Mouse (Mus musculus): Measurements from ENCODE around the gene Shisal2a.

Gene Shisal2a

GRCm38 (mm10) chr4:108383183-108383714, at the start of gene Shisal2a:
Shisal2a (minus strand) TSS chr4:108383349.
- DNase-seq (ENCODE audit: low spot score in 2 of 2): no peak

DNA sequence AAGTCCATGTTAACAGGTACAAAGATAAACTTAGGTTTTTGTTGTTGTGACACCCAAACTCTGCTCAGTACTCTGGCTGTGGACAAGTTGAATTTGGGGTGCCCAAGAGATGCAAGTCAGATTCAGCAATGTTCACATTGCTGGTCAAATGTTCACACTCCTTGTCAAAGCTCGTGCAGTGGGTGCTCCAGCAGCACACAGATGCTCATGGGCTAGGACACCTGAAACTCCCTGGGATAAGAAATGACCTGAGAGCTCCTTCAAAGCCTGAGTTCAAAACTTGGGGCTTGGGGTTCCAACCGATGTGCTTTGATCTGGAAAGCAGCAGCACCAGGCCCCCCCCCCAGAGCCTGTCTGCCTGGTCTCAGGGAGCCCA, 48.4 kb upstream of the Shisal2a start:
- no peak for DNase-seq (ENCODE audit: low spot score in 2 of 2)

GRCm38 (mm10) chr4:108430656-108431560, 47.8 kb upstream of the Shisal2a start:
- DNase-seq (ENCODE audit: low spot score in 2 of 2): no peak

- DNase-seq (ENCODE audit: low spot score in 2 of 2): no peak
Measured at GRCm38 (mm10) chr4:108428341-108428721, 45.2 kb upstream of the Shisal2a start.

GRCm38 (mm10) chr4:108427719-108428340, 44.7 kb upstream of the Shisal2a start:
- no peak for DNase-seq (ENCODE audit: low spot score in 2 of 2)

DNA sequence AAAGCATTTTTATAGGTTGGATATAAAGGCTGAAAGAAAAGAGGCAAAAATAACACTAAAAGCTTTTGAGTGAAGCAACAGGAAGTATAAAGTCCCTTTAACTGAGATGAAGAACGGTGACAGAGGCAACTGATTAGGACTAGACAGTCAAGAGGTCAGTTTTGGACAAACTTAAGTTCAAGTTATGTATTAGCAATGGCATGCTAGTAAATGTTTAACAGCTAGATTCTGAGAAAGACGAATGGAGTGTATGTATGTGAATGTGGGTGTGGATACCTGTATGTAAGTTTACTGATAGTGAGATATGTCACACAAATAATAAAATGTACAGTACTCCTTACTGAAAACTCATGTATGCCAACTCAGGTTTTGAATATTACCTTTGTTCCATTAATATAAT, 41.4 kb upstream of the Shisal2a start:
- DNase-seq (ENCODE audit: low spot score in 2 of 2): no peak

DNA sequence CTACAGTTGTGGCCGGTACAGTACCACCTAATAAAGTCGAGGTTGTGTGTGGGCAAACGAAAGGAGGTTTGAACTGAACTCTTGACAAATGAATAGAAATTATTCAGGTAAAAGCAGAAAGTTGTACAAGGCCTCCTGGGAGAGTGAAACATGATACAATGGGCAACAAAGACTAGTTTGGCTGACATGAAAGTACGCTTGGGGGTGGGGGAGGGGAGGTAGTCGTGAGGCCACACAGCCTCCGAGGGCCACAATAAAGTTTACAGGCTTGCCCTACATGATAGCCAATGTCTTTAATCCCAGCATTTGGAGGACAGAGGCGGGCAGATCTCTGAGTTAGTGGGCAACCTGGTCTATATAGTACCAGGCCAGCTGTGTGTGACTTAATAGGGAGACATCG, 24.5 kb upstream of the Shisal2a start:
- no peak for DNase-seq (ENCODE audit: low spot score in 2 of 2)

GRCm38 (mm10) chr4:108406861-108407401, 23.8 kb upstream of the Shisal2a start, which contains the start of gene Gpx7:
Gpx7 (minus strand) TSS chr4:108406961.
- no peak for DNase-seq (ENCODE audit: low spot score in 2 of 2)

GRCm38 (mm10) chr4:108406138-108406860, 23.1 kb upstream of the Shisal2a start:
- DNase-seq (ENCODE audit: low spot score in 2 of 2): peak; percentile 35 to 57

DNA sequence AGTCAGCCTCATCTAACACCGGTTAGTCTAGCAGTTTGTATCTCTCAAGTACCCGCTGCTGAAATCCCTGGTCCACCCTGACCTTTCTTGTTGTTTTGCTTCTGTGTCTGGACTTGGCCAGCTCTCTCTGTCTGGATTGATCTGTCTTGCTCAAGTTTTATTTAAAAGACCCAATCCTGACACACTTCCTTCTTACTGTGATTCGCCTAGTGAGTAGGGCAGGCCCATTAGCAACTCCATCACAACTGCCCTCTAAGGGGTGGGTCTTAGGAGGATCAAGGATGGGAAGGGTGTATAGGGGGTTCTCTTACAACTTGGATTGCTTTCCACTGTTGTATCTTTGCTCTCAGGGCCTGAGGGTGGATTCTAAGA, 22.6 kb upstream of the Shisal2a start:
- DNase-seq (ENCODE audit: low spot score in 2 of 2): peak in 1 of 2 experiments; percentile 27

DNA sequence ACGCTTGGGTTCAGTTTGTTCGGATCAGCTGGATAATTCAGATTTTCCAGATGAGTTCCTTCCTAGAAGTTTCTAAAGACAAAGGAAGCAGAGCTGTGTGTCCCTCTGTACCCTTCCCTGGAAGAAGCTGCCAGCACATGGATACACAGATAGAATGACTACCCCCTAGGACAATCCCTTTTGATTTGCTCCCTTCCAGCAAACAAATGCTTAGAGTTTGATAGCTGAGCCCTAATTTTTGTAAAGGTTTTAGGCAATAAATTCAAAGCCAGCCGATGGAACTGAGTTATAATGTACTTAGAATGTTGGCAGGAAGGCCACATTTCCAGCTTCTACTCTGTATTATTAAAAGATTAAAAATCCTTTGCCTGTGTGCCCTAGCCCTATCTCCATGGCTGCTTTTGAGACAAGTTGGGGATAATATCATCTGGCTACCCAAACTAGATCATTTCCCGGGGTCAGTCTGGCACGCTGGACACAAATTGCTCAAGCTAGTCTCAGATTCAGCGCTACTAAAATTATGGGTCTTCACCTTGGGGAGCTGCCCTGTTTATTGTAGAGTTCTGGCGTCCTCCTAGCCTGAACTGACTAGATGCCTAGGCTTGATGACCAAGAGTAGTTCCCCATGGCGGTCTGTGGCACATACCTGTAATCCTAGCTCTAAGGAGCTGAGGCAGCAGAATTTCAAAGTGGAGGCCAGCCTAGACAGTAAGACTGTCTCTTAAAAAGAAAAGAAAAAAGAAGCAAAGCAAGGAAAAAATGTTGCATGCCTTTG, 20.9 kb upstream of the Shisal2a start:
- DNase-seq (ENCODE audit: low spot score in 2 of 2): no peak

DNA sequence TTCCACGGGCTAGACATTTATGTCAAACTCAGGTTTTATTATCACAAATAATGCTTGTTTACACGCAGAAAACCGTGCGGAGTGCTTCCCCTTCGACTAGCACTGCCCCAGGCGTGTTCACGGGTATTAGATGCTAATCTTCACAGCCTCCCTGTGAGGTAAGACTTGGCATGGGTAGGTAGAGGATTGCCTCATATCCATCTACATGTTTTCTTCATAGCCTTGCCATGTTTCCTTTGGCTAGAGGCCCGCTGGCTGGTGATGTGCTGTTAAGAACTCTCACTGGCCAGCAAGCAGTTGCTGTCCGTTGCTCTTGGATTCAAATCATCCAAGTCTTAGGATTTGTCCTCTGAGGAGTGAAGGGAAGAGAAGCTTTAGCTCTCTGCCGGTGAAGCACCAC, 17.2 kb upstream of the Shisal2a start:
- DNase-seq (ENCODE audit: low spot score in 2 of 2): no peak

DNA sequence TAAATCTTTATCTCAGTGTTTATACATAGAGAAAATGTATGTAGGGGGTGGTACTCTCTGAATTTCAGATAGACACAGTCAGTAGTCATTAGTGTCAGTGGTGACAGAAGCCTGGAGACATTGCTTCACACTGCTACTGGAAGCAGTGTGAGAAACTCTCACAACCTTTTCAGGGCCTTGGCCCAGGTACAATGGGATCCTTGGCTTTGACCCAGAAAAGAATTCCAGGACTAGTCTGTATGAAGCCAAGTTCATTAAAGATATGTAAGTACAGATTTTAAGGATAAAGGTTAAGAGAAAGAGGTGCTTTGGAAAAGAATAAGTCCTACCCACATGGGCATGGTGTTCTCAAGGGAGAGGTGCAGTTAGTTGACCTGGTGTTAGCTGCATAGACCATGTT, 11.1 kb upstream of the Shisal2a start:
- DNase-seq (ENCODE audit: low spot score in 2 of 2): no peak

DNA sequence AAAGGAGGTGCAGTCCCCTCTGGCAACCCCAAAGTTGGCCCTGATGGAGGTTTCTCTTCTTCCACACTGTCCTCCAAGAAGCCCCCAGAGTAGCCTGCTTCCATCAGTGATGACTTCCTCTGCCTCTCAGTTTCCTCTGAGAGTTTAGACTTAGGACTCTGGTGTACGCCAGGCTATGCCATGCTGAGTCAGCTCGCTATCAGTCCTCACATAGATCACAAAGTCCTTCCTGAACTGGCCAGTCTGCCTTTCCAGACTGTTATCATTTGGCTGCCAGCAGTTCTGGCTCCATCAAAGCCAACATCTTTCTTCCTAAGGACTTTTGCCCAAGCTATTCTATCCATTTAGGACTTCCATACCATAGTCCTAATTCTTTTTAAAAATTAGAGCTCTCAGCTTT, 9.4 kb upstream of the Shisal2a start:
- no peak for DNase-seq (ENCODE audit: low spot score in 2 of 2)

DNA sequence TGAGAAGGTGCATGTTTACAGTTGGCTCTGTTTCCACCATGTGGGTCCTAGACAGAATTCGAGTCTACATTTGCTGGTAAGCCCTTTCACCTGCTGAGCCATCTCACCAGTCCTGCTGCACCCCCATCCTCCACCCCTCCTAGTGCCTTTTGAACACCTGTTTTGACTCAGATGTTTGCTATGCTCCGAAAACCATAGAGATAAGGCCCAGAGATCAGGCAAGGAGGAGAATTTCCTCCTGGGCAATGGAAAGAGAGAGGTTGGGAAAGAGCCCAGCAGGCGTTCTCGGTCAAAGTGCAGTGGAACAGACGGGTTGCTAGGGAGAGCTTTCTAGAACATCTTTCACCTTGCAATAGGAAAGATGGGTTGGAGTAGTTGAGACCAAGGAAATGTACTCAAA, 8.0 kb upstream of the Shisal2a start:
- DNase-seq (ENCODE audit: low spot score in 2 of 2): peak in 1 of 2 experiments; percentile 18

DNA sequence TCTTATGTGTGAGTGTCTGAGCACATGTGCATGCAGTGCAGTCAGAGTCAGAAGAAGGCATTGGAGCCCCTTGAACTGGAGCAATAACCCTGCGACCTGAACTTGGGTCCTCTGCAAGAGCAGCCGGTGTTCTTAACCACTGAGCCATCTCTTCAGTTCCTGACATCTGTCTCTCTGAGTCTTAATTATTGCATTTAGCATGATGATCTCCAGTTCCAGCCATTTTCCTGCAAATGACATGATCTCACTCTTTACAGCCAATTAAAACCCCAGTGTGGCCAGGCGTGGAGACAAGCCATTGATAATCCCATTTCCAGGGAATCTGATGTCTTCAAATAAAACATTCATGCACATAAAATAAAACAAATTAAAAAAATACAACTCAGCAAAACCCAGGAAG, 5.6 kb upstream of the Shisal2a start:
- DNase-seq (ENCODE audit: low spot score in 2 of 2): no peak

DNA sequence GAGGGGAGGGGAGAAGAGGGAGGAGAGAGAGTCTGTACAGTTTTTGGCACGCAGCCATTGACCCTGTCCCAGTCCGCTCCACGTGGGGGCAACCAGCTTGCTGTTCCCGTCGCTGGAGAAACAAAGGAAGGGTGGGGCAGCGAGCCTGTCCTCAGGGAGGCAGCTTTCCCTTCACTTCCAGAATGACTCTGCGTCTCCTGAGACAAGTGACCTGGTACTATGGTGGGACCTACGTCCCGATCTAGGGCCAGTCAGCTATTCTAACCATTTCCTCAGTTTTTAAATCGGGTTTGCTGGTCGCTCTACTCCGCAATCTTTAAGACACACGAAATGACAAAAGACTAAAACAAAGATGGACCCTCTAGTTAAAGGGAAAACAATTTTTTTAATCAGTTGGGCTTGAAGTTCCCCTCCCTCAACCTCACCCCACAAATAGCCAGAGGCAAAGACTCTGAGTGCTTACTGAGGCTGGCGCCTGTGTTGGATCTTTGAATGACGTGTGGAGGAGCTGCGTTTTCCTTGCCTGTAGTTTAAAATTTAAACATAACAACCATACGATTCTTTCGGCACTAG, 4.6 kb upstream of the Shisal2a start:
- DNase-seq (ENCODE audit: low spot score in 2 of 2): peak; percentile 23 to 66

GRCm38 (mm10) chr4:108387106-108387505, 4.0 kb upstream of the Shisal2a start:
- no peak for DNase-seq (ENCODE audit: low spot score in 2 of 2)

DNA sequence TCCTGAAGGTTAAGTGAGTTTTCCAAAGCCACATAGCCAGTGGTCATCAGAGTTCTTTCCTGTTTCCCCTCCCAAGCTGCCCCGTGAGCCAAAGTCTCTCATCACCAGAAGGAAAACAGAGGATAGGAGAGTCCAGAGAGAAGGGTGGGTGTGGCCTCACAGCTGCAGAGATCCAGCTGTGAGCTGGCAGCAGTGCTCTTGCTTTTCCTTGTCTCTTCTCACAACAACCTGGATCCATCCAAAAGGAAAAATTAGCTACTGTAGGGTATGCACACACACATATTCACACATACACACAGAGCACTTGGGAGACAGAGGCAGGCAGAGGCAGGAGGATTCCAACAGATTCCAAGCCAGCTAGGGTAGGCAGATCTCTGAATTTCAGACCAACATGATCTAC, 2.9 kb upstream of the Shisal2a start:
- DNase-seq (ENCODE audit: low spot score in 2 of 2): no peak

DNA sequence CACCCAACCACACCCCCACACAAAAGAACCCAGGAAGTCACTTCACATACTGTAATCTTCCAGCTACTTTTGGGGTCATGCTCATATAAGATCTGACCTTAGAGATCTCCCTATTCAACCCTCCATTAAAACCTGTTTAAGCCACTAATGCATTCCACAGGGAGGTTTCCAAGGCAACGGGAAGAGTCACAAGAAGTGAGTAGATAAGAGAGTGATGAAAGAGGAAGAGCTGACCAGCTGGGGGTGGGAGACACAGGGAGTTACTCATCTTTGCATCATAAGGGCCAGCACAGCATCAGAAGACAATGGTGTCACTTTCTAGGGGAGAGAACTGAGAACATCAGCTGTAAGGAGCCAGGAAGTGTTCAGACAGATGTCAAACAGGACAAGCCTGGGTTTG, 3.0 kb downstream of the Shisal2a start:
- DNase-seq (ENCODE audit: low spot score in 2 of 2): no peak

GRCm38 (mm10) chr4:108379476-108379875, 3.7 kb downstream of the Shisal2a start:
- no peak for DNase-seq (ENCODE audit: low spot score in 2 of 2)

All from urinary bladder, postnatal 36 days (tissue).